In the genomic region with DNA sequence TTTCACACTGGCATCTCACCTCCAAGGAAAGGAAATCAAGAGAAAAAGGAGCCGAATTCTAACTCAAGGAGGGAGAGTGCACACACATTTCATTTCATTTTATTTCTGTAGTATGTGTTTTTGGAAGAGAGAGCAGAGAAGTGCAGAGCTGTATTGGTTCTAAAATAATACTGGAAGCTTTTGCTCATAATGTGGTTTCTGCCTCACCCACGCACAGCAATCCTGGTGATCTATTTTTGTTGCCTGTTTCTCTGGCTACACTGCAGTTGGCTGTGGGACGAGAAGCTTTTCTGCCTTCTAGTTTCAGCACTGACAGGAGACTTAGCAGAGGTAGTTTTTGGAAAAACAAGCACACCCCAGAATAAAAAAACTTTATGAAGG, we compare ENCODE assay signal across 8 mouse cellular contexts.
A peak's percentile ranks its signal among the peaks of the same experiment; 100 is the strongest.
DNase-seq lines count a peak whose midpoint lies in the region; ATAC-seq lines count a peak whose summit lies in the region.

No protein-coding gene starts in this region.

- 23% methylated on average over 3 of the region's 3 CpGs for WGBS in heart, embryonic 13.5 days
- WGBS in stomach, embryonic 16.5 days: 34% methylated on average over 3 of the region's 3 CpGs

- H3K9ac ChIP-seq in heart, embryonic 13.5 days: peak overlapping the region; percentile 52; the same call in 1 of the 2 replicates
- H3K9ac ChIP-seq in stomach, embryonic 16.5 days (ENCODE audit: low read length): no peak overlapping the region

- peak; percentile 92 for DNase-seq in heart, adult 11 months
- DNase-seq in heart, postnatal 36 days: no peak
- DNase-seq in cerebellum, adult 9-10 months: peak; percentile 43
- peak; percentile 32 to 82 for DNase-seq in left cerebral cortex, postnatal 10 days (ENCODE audit: extremely low spot score in 1 of 2, low spot score in 2 of 2)
- no peak for DNase-seq in spleen, postnatal 14 days (ENCODE audit: low spot score in 2 of 2)
- DNase-seq in thymus, adult 18-20 months: no peak

- no peaks in the 10 kb centered on the region for H3K9me3 ChIP-seq in heart, embryonic 13.5 days
- no peaks in the 10 kb centered on the region for H3K9me3 ChIP-seq in stomach, embryonic 16.5 days (replicated peaks; ENCODE audit: control insufficient read depth, low read length)

- H3K4me3 ChIP-seq in heart, embryonic 13.5 days: peak overlapping the region; percentile 63
- no peak overlapping the region for H3K4me3 ChIP-seq in stomach, embryonic 16.5 days (replicated peaks; ENCODE audit: low read length)

- peak overlapping the region; percentile 94 for H3K27ac ChIP-seq in heart, embryonic 13.5 days (replicated peaks)
- H3K27ac ChIP-seq in stomach, embryonic 16.5 days (ENCODE audit: low read length): peak overlapping the region; percentile 73

- peak overlapping the region; percentile 69 for H3K4me2 ChIP-seq in heart, embryonic 13.5 days
- H3K4me2 ChIP-seq in stomach, embryonic 16.5 days (ENCODE audit: low read depth, low read length): peak overlapping the region; percentile 46; the same call in 1 of the 2 replicates

- intact Hi-C loops in heart, postnatal 36 days (cut with DNase I): loop anchor here (5.0 kb wide), 2 partner anchors 37 to 77 kb away; no protein-coding TSS in a partner anchor
- intact Hi-C loops in left cerebral cortex, postnatal 10 days (cut with DNase I): loop anchor here (5.0 to 10.0 kb wide), 2 partner anchors 77 to 126 kb away; no protein-coding TSS in a partner anchor

- no peaks in the 10 kb centered on the region for H3K36me3 ChIP-seq in heart, embryonic 13.5 days
- H3K36me3 ChIP-seq in stomach, embryonic 16.5 days (ENCODE audit: control insufficient read depth, insufficient read depth, low read length): no peaks in the 10 kb centered on the region

- H3K27me3 ChIP-seq in heart, embryonic 13.5 days (replicated peaks): no peaks in the 10 kb centered on the region
- H3K27me3 ChIP-seq in stomach, embryonic 16.5 days (ENCODE audit: control insufficient read depth, insufficient read depth, low read length): no peaks in the 10 kb centered on the region

- H3K4me1 ChIP-seq in heart, embryonic 13.5 days: peaks cover 30% of the 10 kb centered on the region
- peaks cover 12% of the 10 kb centered on the region for H3K4me1 ChIP-seq in stomach, embryonic 16.5 days (ENCODE audit: control insufficient read depth, insufficient read depth, low read length)

- no peak for ATAC-seq in heart, embryonic 13.5 days (ENCODE audit: extremely low read depth, insufficient number of reproducible peaks, low FRiP score, low TSS enrichment)
- no peak; the same call in 1 of the 2 replicates for ATAC-seq in stomach, embryonic 16.5 days (ENCODE audit: insufficient read depth, low FRiP score)

Comparison
In these comparisons a context has a peak if more than half of its experiments do, and no peak if none do; other contexts are left out.
1. DNase-seq: peak in heart, adult 11 months (single experiment), cerebellum, adult 9-10 months (single experiment) and left cerebral cortex, postnatal 10 days (2 of 2); none in heart, postnatal 36 days (0 of 2), spleen, postnatal 14 days (0 of 2) and thymus, adult 18-20 months (0 of 2).